Mouse (Mus musculus): Measurements from ENCODE around the gene Spdl1.

- TF ChIP-seq CTCF (conservative IDR thresholded peaks at IDR 0.05 in 1 of 2, IDR thresholded peaks at IDR 0.05 in 1 of 2; ENCODE audit: low read depth in 2 of 2, low read length in 2 of 2) (peak; percentile 26 to 71; a peak in 3 of 4 replicates), RAD21 (IDR thresholded peaks at IDR 0.05; ENCODE audit: low read depth, low read length) (peak; percentile 65), MYC (IDR thresholded peaks at IDR 0.05; ENCODE audit: low read depth, low read length) (no peak), ETS1 (conservative IDR thresholded peaks at IDR 0.05; ENCODE audit: low read depth, low read length) (no peak), BHLHE40 (IDR thresholded peaks at IDR 0.05; ENCODE audit: low read depth, low read length) (no peak), MAX (IDR thresholded peaks at IDR 0.05; ENCODE audit: low read length) (no peak), KAT2A (IDR thresholded peaks at IDR 0.05; ENCODE audit: insufficient replicate concordance, low read length) (no peak)
Measured at GRCm38 (mm10) chr11:34836272-34836671, 2.8 kb upstream of the Spdl1 start.

Data from CH12.LX (cell line).